Mouse (Mus musculus) C2C12 (cell line): Measurements from ENCODE around the gene Sf1.

Experiments
- CEBPB ChIP-seq: IDR thresholded peaks from one replicate; pipeline ENCODE4 v1.6.1; 2011; ENCODE audit warnings: low read depth, mild to moderate bottlenecking, control low read depth, moderate library complexity
- CTCF ChIP-seq: IDR thresholded peaks from one replicate; pipeline ENCODE4 v1.5.1; 2011; ENCODE audit not compliant: control insufficient read depth, insufficient read depth, insufficient read length
- MAX ChIP-seq: IDR thresholded peaks from one replicate; pipeline ENCODE4 v1.6.1; 2011; ENCODE audit warnings: mild to moderate bottlenecking, control low read depth
- MYOD1 ChIP-seq: IDR thresholded peaks from one replicate; pipeline ENCODE4 v1.6.1; 2011; ENCODE audit warnings: low read depth; ENCODE audit not compliant: control insufficient read depth, insufficient read length

DNA sequence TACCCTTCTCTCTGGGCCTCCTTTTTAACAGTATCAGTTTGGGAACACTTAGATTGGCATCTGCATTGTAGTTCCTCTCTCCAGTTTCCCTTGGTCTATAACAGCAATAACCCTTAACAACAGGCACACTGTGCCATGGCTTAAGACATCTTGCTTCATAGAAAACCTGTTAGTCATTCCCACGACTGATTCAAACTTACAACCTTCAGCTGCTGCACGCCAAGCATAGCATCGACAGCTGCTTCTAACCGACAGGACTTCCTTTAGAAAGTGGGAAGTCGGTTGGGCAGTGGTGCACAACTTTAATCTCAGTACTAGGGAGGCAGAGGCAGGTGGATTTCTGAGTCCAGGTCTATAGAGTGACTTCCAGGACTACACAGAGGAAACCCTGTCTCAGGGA is 32.3 kb upstream of the Sf1 start:
- TF ChIP-seq CTCF (no peak), MAX (no peak), CEBPB (no peak), MYOD1 (peak; percentile 79)
